Mouse (Mus musculus) layer of hippocampus, adult 9-11 months (tissue): ENCODE data around the gene 1700001P01Rik.
"Not testable (repeated sequence)": the region's sequence is repeated elsewhere in the genome, so short reads cannot be mapped to it uniquely, and the experiment has no call there.

ENCODE experiments used
- DNase-seq: peaks from one replicate; pipeline ENCODE4 v3.0.0; 2022

1700001P01Rik gene

GRCm38 (mm10) chr11:97744063-97744717, 31.5 kb downstream of the 1700001P01Rik start, which contains the start of gene Pip4k2b:
Gene Pip4k2b (minus strand): TSS chr11:97744704.
- no peak for DNase-seq

DNA sequence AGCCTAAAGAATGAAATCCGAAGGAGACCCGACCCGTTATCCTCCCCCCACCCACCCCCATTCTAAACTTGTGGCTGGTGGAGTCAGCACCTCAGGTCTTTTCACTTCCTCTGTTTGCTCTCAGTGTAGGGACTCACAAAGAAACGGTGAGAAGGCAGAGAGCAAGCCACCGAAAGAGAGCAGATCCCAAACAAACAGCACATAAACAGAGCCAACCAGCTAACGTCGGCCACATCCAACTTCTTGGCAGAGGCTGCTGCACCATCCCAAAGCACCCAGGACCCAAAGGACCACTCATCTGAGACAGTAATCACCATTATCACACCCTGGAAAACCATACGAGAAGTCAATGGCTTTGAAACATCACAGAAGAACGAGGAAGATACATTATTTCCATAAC, 32.3 kb downstream of the 1700001P01Rik start:
- no peak for DNase-seq

DNA sequence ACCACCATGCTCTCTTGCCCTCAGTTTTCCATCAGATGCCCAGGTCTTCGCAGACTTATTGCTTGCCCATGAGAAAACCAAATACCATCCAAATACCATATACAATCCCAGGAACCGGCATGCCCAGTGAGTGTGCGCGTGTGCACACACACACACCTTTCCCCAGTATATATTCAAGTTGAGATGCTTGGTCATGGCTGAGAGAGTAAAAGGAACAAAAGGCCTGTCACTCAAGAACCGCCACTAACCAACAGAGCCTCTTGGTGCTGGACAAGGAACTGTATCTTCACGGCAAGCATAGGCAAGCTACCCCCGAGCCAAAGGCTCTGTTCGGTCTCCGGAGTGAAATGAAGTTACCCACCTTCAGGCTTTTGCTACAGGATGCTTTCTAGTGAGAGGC, 33.1 kb downstream of the 1700001P01Rik start:
- DNase-seq: no peak

DNA sequence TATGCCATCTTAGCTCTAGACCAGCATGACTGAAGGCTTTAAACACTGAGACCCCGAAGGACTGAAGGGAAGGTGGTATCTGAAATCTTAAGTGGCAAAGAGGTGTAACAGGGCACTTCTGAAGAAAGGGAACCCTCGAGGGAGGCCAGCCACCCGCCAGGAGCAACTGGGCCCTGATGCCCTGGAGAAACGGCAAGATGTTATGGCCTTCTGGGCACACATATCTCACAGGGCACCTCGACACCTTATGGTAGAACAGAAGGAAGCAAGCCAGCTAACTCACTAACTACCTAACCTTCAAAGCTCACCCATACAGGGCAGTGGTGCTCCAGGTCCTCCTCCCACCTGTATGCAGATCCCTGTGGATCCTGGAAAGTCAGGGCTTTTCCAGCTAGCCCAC, 33.6 kb downstream of the 1700001P01Rik start:
- DNase-seq: no peak

- DNase-seq: peak; percentile 43
These were observed 35.5 kb downstream of the 1700001P01Rik start for GRCm38 (mm10) chr11:97740190-97740589.

GRCm38 (mm10) chr11:97739155-97739554, 36.6 kb downstream of the 1700001P01Rik start:
- DNase-seq: no peak

- DNase-seq: no peak
These were observed 37.0 kb downstream of the 1700001P01Rik start for GRCm38 (mm10) chr11:97738703-97739102.

DNA sequence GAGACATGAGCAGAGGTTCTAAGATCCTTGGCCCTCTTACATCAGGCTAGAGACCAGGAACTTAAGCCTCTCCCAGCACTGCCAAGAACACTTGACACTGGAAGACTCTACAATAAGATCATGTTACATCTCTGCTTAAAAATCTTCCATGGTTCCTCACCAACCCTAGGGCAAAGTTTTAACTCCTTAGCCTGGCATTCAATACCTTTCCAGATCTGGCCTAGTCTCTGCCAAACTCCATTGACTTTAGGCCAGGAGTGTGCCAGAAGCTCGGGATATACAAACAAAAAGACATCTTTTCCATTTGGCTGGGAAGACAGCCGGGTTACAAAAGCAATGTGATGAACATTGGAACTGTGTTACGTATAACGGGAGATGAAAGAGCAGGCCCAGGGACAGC, 38.1 kb downstream of the 1700001P01Rik start:
- no peak for DNase-seq

DNA sequence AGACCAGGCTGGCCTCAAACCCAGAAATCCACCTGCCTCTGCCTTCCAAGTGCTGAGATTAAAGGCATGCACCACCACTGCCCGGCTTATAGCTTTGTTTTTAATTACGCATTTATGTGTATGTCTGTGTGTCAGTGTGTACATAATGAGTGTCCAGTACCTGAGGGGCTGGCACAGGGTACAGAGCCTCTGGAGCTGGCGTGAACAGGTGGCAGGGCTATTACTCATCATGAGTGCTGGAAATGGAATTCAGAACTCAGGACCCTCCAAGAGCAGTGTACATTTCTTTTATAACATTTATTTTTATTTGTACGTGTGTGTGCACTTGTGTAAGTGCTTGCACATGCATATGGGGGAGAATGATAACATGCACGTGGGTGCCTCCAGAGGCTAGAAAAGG, 39.1 kb downstream of the 1700001P01Rik start:
- DNase-seq: no peak

DNA sequence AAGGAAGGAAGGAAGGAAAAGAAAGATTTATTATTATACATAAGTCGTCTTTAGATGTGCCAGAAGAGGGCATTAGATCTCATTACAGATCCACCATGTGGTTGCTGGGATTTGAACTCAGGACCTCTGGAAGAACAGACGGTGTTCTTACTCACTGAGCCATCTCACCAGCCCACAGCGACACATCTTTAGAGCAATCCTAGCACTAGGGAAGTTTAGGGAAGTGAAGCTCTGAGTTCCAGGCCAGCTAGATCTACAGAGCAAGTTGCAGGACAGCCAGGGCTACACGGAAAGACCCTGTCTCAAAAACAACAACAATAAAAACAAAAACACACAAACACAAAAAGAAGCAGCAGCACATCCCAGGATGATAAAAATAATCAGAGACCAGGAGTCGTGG, 40.9 kb downstream of the 1700001P01Rik start:
- not testable (repeated sequence) for DNase-seq

GRCm38 (mm10) chr11:97733689-97734088, 42.0 kb downstream of the 1700001P01Rik start:
- no peak for DNase-seq

GRCm38 (mm10) chr11:97728730-97729129, 47.0 kb downstream of the 1700001P01Rik start:
- DNase-seq: no peak

- DNase-seq: no peak
These were observed 47.4 kb downstream of the 1700001P01Rik start for GRCm38 (mm10) chr11:97728311-97728710.

DNA sequence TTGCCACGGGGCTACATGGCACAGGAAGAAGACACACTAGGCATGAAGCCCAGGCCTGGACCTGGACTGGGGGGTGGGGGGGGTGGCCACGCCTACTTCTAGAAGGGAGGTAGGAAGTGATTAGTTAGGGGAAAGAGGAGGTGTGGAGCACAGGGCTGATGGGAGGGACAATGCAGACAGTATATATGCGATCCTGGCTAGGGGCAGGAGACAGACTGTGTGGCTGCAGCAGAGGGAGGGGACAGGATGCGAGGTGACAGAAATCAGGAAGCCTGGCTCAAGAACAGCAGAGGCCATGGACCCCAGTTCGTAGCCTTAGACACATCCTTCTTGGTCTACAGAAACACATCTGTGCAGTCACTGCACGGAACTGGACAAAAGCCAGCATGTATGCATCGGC, 52.0 kb downstream of the 1700001P01Rik start:
- DNase-seq: no peak
